Mouse (Mus musculus): ENCODE data around the gene Prkg1. TPM values are rescaled to one million over a fixed set of nuclear protein-coding genes. Genes with fewer than 3 reads are reported as not detected.
A peak's percentile ranks its signal among the peaks of the same experiment; 100 is the strongest.

Prkg1 gene
- polyA plus RNA-seq, 1 experiment, result 5.9 TPM

DNA sequence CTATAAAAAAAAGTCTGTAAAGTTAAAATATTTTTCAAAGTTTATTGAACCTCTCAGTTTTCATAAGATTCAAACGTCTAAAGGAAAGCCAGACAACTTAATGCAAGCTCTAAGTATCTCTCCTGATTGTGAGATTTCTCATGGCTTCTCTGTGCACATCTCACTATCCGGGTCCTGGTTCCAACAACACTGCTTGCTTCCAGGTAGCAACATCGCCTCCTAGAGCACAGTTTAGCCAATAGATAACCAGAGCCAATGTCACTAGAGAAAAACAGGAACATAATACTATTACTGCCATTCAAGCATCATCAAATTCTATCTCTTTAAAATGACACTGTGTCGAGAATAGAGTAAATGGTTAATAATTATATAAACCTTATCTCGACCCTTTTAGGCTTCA is 86.5 kb downstream of the Prkg1 start:
- Histone ChIP-seq H3K27ac (ENCODE audit: insufficient read depth, low read length) (no peak overlapping the region), H3K4me3 (ENCODE audit: insufficient read depth, low read length) (no peak overlapping the region), H3K4me1 (ENCODE audit: control insufficient read depth, insufficient read depth, low read length) (no peaks in the 10 kb centered on the region)
- TF ChIP-seq CTCF (IDR thresholded peaks at IDR 0.05; ENCODE audit: extremely low read depth, insufficient read depth, low read length), result peak; percentile 55; the same call in 1 of the 2 replicates
- TF ChIP-seq POLR2A (IDR thresholded peaks at IDR 0.05; ENCODE audit: extremely low read depth, insufficient read depth, low read length), result no peak

DNA sequence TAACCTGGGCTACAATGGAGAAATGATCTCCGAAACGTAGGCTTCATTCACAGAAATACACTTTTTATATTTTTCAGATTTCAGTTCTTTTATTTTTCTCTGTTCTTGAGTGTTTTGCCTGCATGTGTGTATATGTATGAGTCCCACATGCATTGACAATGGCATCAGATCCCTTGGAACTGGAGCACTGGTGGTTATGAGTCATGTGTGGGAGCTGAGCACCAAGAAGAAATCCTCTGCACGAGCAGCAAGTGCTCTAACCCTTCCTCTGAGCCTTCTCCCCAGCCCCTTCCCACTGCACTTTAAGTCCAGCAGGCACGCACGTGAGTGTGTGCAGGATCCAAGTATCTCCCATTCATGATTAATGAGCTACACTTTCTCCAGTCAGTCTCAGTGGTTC is 93.1 kb downstream of the Prkg1 start:
- no peaks in the 10 kb centered on the region for H3K4me1 ChIP-seq (ENCODE audit: control insufficient read depth, insufficient read depth, low read length)
- no peak overlapping the region for H3K4me3 ChIP-seq (ENCODE audit: insufficient read depth, low read length)
- H3K27ac ChIP-seq (ENCODE audit: insufficient read depth, low read length), result no peak overlapping the region
- TF ChIP-seq POLR2A (IDR thresholded peaks at IDR 0.05; ENCODE audit: extremely low read depth, insufficient read depth, low read length) (no peak), CTCF (IDR thresholded peaks at IDR 0.05; ENCODE audit: extremely low read depth, insufficient read depth, low read length) (no peak)

DNA sequence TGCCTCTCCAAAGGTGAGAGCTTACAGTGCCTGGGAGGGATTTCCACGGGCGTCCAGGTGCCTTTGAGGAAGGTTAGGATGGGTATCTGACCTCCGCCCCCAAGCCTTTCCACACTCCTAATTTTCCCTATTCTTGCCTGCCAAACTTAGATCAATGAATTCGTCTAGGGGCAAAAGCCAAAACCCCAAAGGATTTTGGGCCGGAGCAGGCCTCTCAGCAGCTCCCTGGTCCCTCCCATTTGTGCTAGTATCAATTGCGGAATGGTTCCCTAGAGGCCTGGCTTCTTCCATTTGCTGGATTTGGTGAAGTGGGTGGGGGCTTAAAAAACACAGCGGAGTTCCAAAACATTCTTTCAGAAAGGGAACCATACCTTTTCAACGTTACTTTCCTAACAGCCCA is 99.8 kb downstream of the Prkg1 start:
- Histone ChIP-seq H3K27ac (ENCODE audit: insufficient read depth, low read length) (peak overlapping the region; percentile 61), H3K4me3 (ENCODE audit: insufficient read depth, low read length) (peak overlapping the region; percentile 58), H3K4me1 (ENCODE audit: control insufficient read depth, insufficient read depth, low read length) (peaks cover 2% of the 10 kb centered on the region; the same call in 1 of the 2 replicates)
- TF ChIP-seq POLR2A (IDR thresholded peaks at IDR 0.05; ENCODE audit: extremely low read depth, insufficient read depth, low read length), result no peak
- no peak for TF ChIP-seq CTCF (IDR thresholded peaks at IDR 0.05; ENCODE audit: extremely low read depth, insufficient read depth, low read length)

DNA sequence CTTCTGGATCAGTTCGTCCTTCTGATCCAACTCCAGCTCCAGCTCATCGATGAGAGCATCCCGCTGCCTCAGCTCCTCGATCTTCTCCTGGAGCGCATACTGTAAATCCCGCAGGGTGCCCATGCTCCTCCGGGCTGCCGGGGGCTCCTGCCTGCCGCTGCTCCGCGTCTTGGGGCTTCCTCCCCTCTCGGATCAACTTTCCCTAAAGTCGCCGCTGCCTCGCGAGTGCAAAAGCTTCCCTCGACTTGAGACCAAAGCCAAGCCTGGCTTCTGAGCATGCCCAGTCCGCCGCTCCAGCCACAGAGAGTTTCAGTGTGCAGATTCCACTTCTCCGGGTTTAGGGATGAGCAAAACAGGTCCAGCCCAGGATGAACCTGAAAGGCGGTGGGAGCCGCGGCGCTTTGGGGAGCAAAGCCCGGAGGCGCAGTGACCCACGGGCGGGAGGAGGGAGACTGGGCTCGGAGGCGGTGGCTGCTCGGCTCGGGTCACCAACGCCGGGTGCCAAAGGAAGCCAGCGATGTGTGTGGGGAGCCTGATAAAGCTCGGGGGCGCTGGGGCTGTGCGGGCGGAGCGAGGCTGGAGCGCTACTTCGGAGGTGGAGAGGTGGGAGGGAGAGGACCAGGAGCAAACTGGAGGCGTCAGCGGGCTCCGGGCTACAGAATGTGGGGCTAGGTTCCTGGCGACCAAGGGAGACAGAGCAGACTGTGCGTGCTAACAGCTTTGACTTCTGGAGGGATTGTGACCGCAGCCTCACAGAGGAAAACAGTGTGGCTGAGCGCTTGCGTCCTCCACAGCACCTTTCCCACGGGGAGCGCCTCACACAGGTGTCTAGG is 100.5 kb downstream of the Prkg1 start:
- peak overlapping the region; percentile 61 for H3K27ac ChIP-seq (ENCODE audit: insufficient read depth, low read length)
- peaks cover 2% of the 10 kb centered on the region; the same call in 1 of the 2 replicates for H3K4me1 ChIP-seq (ENCODE audit: control insufficient read depth, insufficient read depth, low read length)

DNA sequence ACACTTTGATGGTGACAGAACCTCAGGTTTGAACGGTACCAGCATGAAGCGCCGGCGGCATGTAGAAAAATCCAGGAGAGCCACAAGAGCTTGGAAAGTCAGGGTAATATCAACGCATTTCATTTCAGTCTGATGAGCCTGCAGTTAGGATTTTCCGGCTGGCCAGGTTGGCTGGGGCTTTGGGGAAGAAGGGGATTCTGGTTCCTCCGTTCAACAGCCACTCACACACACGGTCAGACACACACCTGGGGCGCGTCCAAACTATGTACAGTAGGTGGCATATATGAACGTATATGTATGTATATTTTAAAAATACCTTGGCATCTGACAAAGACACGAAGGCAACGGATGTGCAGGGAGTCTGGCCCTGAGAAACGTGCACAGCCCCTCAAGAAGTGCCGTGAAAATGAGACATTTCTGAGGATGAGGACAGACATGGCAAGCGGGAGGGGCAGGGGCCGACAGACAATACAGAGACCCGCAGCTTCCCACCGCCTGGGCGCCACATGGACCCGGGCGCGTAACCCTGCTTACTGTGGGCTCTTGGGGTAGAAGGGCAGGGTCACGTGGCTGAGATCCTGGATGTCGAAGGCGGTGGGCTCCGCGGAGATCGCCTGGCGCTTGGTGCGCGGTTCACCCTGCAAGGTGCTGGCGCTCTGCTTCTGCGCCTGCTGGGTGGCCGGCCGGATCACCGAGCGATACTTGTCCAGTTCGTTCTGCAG is 101.2 kb downstream of the Prkg1 start:
- TF ChIP-seq POLR2A (IDR thresholded peaks at IDR 0.05; ENCODE audit: extremely low read depth, insufficient read depth, low read length) (no peak), CTCF (IDR thresholded peaks at IDR 0.05; ENCODE audit: extremely low read depth, insufficient read depth, low read length) (no peak)
- Histone ChIP-seq H3K27ac (ENCODE audit: insufficient read depth, low read length) (peak overlapping the region; percentile 15; the same call in 1 of the 2 replicates), H3K4me3 (ENCODE audit: insufficient read depth, low read length) (peak overlapping the region; percentile 58)

More for the DNA sequence above, 100.5 kb downstream of the Prkg1 start:
- TF ChIP-seq POLR2A (IDR thresholded peaks at IDR 0.05; ENCODE audit: extremely low read depth, insufficient read depth, low read length) (peak; percentile 58; the same call in 1 of the 2 replicates), CTCF (IDR thresholded peaks at IDR 0.05; ENCODE audit: extremely low read depth, insufficient read depth, low read length) (no peak)
- peak overlapping the region; percentile 58 for H3K4me3 ChIP-seq (ENCODE audit: insufficient read depth, low read length)

DNA sequence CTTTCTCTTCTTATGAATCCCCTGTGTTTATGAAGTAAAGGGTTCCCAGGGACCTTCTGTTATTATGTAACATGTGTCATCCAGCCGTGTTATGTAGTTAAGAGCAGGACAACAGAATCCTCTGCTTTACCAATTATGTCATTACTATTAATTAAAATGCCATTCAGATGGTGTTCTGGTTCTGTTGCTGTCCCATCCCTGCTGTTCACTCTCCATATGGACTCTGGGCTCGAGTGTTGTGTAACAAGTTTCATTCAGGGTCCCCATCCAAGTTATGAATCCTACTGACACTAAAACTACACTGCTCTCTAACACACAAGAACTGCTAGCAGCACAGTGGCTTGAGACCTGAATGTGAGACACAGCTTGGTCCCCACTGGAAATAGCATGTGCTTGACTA is 102.0 kb downstream of the Prkg1 start:
- TF ChIP-seq POLR2A (IDR thresholded peaks at IDR 0.05; ENCODE audit: extremely low read depth, insufficient read depth, low read length), result no peak
- no peak for TF ChIP-seq CTCF (IDR thresholded peaks at IDR 0.05; ENCODE audit: extremely low read depth, insufficient read depth, low read length)

More for the DNA sequence above, 101.2 kb downstream of the Prkg1 start:
- peaks cover 2% of the 10 kb centered on the region; the same call in 1 of the 2 replicates for H3K4me1 ChIP-seq (ENCODE audit: control insufficient read depth, insufficient read depth, low read length)

DNA sequence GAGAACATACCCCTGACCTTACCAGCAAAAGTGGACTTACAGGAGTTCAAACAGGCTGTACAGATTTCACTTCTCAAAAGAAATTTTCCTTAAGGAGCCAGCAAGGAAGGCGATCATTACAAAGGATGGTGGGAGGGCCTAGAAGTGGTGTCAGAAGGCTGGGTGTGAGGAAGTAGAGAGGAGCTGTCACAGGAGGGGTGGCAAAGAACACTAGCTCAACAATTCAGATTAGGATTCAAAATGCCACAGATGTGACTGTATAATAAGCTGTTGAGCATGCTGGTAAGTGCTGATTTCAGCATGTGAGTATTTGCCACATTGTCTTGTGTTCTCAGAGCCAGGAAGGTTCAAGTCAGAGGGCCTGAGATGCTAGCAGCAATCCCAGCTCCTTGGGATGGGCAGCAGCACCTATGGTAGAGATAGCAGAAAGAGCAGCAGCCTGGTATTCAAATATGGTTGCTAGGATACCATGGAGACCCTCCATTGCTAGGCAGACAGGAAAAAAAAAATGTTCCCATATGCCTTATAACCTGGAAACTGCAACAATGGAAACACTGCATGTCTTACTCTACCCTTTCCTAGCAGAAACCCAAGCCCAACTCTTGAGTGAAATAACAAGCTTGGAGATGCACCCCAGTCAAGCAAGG is 106.0 kb downstream of the Prkg1 start:
- TF ChIP-seq POLR2A (IDR thresholded peaks at IDR 0.05; ENCODE audit: extremely low read depth, insufficient read depth, low read length) (no peak), CTCF (IDR thresholded peaks at IDR 0.05; ENCODE audit: extremely low read depth, insufficient read depth, low read length) (no peak)
- Histone ChIP-seq H3K4me1 (ENCODE audit: control insufficient read depth, insufficient read depth, low read length) (peaks cover 9% of the 10 kb centered on the region), H3K4me3 (ENCODE audit: insufficient read depth, low read length) (no peak overlapping the region), H3K27ac (ENCODE audit: insufficient read depth, low read length) (no peak overlapping the region)

More for the DNA sequence above, 102.0 kb downstream of the Prkg1 start:
- H3K27ac ChIP-seq (ENCODE audit: insufficient read depth, low read length), result no peak overlapping the region
- H3K4me1 ChIP-seq (ENCODE audit: control insufficient read depth, insufficient read depth, low read length), result peaks cover 2% of the 10 kb centered on the region; the same call in 1 of the 2 replicates
- H3K4me3 ChIP-seq (ENCODE audit: insufficient read depth, low read length), result peak overlapping the region; percentile 58

DNA sequence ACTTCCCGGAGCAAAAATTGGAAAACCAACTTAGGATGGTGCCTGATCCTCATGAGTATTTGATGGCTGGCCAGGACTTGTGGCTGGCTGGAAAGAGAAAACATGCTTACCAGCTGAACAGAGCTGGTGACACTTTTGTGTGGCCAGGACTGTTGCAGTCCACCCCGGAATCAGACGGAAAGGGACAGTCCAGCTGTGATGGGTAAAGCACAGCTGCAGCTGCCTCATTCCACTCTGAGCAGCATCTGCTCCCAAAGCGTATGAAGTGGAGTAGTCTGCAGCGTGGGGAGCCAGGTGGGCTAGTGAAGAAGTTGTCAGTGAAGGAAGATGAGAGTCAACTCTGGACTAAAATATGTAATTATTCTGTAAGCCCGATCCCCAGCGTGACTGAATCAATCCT is 108.6 kb downstream of the Prkg1 start:
- Histone ChIP-seq H3K27ac (ENCODE audit: insufficient read depth, low read length) (no peak overlapping the region), H3K4me1 (ENCODE audit: control insufficient read depth, insufficient read depth, low read length) (peaks cover 9% of the 10 kb centered on the region), H3K4me3 (ENCODE audit: insufficient read depth, low read length) (no peak overlapping the region)
- no peak for TF ChIP-seq POLR2A (IDR thresholded peaks at IDR 0.05; ENCODE audit: extremely low read depth, insufficient read depth, low read length)
- no peak for TF ChIP-seq CTCF (IDR thresholded peaks at IDR 0.05; ENCODE audit: extremely low read depth, insufficient read depth, low read length)

DNA sequence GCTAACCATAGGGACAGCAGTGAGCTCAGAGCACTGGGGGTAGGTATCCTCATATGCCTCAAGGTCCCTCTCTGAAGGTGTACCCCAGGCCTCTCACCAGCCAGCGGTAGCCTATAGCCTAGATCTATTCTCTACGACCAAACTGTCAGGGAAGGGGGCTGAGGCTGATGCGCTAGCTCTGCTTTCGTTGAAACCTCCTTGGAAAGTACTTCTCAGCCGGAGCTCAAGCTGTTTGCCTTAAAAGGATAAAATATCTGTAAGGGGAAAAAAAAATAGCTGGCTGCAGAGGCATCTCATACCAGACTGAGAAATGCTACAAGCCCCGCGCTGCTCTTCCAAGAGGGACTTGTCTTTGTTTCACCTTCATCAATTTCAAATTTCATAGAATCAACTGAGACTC is 109.0 kb downstream of the Prkg1 start:
- Histone ChIP-seq H3K4me3 (ENCODE audit: insufficient read depth, low read length) (no peak overlapping the region), H3K27ac (ENCODE audit: insufficient read depth, low read length) (no peak overlapping the region), H3K4me1 (ENCODE audit: control insufficient read depth, insufficient read depth, low read length) (peaks cover 9% of the 10 kb centered on the region)
- no peak for TF ChIP-seq CTCF (IDR thresholded peaks at IDR 0.05; ENCODE audit: extremely low read depth, insufficient read depth, low read length)
- no peak for TF ChIP-seq POLR2A (IDR thresholded peaks at IDR 0.05; ENCODE audit: extremely low read depth, insufficient read depth, low read length)
